Mouse (Mus musculus) cerebellum, postnatal 14 days (tissue): Measurements from ENCODE around the gene Uox.
A peak's percentile ranks its signal among the peaks of the same experiment; 100 is the strongest.

ENCODE experiments used
- DNase-seq, 2 experiments: peaks; one replicate each; pipeline ENCODE4 v3.0.0; 2021; ENCODE audit warnings: mixed read lengths in 2 of 2

Gene Uox

DNA sequence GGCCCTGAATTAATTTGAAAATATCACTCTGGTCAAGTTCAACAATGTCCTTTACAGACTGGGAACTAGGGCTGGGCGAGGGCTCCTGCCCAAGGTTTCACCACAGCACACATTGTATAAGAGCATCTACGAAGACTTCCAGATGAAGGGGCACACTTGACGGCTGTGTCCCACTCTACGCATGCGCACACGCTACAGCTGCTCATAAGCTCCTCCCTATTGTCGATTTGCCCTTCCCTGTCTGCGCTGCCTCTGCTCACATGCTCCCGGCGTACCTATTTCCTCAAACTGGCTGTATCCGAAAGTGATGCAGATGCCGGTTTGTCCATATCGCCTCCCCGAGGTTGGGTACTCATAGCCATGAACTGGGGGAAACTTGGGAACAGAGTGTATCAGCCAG lies 16.4 kb downstream of the Uox start:
- no peak for DNase-seq

- no peak for DNase-seq
Measured at GRCm38 (mm10) chr3:146589523-146589922, 19.3 kb downstream of the Uox start.

DNA sequence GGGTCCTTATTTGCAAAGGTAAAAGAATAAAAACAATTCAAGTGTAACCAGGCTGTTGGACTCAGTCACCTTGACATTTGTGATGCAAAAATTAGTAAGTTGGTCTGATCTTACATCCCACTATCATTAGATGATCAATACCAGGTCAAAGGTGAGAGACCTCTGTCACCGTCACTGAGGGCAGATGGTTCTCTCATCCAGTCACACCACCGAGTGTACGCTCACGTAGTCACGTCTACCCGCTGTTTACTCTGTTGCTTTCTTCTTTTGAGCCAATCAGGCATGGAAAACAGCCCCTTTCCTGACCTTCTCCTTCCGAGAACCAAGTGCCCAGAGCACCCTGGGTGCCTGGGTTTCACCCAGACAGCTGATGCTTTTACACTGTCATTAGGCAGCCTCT lies 20.9 kb downstream of the Uox start:
- no peak for DNase-seq

- DNase-seq: no peak
Measured at GRCm38 (mm10) chr3:146591601-146592000, 21.4 kb downstream of the Uox start.

DNA sequence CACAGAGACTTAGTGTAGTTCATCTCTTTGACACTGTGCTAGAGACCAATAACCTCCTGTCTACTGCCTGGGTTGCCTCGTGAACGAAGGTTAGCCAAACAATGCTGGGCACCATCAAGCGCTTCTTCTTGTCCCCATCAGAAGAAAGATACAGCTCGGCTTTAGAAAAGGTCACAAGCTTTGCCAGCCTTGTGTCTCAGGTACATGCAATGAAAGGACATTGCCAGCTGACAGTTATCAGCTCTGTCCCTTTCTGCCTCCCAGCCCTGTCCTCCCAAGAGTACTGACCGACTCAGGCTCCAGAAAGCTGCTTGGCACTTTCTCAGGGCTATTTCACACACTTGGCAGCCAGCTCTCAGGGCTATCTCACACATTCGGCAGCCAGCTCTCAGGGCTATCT lies 25.2 kb downstream of the Uox start:
- no peak for DNase-seq

GRCm38 (mm10) chr3:146596387-146596786 lies 26.2 kb downstream of the Uox start:
- DNase-seq: no peak

GRCm38 (mm10) chr3:146596864-146597263 lies 26.6 kb downstream of the Uox start:
- DNase-seq: no peak

DNA sequence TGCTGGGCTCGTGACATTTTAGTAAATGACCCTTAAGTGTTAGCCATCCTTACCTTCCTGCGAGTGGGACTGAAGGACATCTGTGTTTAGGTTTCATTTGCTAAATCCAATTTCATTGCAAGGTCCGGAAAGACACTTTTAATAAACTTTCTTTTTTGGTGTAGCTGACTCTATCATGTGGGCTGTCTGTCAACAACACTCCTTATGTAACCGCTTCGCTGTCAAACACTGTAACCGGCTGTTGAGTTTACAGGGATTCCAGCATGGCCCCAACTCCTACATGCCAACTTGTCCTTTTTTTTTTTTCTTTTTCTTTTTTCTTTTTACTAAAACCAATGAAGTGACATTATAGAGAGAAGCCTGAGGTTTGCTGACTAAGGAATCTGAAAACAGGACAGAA lies 28.2 kb downstream of the Uox start:
- no peak for DNase-seq

DNA sequence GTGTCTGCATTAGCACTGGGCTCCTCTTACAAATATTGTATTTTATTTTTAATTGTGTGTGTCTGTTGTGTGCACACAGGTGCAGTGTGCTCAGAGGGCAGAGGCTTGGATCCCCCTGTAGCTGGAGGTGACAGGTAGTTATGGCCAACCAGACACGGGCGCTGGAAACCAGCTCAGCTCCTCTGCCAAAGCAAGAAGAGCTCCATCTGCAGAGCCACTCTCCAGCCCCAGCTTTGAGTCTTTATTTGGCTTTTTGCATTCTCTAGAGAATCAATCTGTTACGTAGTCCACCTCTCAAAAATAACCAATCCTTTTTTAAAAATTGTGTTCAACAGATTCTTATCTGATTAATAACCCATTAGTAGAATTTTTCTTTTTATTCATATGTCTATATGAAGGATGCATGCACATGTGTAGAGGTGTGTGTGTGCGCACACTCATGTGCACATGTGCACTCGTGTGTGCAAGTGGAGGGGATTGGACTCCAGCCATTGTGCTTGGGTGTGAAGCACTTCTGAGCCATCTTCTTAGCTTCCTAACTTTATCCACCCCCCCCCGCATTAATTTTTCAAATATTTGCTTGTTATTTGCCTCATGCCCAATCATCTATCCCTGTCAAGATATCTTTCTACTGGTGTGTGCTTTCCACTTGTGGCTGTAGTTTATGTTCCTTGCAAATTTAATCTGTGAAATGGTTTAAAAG lies 29.1 kb downstream of the Uox start:
- DNase-seq: peak; percentile 14 to 24

- DNase-seq: no peak
Measured at GRCm38 (mm10) chr3:146601205-146601604, 31.0 kb downstream of the Uox start.

DNA sequence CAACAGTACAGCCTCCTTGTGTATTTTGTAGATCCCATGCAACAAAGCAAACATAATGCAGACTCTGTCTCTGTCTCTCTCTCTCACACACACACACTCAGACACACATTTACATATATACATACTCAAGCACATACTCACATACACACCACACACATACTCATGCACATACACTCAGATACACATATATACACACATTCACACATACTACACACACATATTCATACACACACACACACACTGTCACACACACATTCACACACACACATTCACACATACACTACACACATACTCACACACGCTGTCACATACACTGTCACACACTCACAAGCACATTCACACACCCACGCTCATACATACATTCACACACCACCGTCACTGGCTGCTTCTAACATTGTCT lies 32.3 kb downstream of the Uox start:
- DNase-seq: no peak

DNA sequence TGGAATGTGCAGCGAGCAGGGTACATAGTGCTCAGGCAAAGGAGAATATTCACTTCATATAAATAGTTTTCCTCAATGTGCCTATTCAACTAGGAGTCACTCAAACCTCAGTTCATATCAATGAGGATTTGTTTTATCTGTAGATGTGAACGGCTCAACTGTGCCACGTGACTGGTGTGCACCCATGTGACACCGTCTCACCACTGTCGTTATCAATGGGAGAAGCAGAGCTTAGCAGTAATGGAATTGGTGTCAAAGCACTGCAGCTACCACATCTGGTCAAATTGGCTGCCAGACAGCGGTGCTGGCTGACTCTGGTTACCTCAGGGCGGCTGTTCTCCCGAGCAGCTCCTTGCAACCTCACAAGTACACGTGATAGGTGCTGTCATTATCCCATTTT lies 34.4 kb downstream of the Uox start:
- no peak for DNase-seq

DNA sequence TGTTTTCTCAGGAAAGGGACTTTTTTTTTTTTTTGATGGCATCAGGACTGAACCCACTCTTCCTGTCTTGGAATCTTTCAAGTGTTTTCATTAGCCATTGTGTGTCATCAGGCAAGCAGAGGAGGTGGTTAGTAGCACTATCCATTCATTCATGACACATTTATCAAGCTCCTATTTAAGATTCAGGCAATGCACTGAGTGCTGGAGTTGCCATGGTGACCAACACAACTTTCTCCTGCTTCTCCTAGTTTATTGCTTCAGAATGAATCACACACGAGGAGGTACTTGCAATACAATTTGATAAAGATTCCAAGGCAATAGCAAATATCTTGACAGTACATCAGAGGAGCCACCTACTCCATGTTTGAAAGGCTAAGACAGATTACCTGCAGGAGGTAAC lies 37.1 kb downstream of the Uox start:
- no peak for DNase-seq

DNA sequence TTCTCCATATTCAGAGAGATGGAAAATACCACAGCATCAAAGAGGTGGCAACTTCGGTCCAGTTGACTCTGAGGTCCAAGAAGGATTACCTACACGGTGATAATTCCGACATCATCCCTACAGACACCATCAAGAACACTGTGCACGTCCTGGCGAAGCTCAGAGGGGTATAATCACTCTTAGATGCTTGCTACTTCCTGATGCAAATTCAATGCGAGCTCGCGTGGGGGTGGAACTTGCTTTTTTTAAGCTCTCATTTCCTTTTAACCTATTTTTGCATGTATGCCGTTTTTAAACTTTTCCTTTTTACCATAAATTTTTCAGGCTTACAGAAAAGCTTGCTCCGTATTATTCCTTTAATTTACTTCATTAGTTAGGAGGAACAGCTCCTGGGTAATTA lies 40.1 kb downstream of the Uox start:
- DNase-seq: no peak

DNA sequence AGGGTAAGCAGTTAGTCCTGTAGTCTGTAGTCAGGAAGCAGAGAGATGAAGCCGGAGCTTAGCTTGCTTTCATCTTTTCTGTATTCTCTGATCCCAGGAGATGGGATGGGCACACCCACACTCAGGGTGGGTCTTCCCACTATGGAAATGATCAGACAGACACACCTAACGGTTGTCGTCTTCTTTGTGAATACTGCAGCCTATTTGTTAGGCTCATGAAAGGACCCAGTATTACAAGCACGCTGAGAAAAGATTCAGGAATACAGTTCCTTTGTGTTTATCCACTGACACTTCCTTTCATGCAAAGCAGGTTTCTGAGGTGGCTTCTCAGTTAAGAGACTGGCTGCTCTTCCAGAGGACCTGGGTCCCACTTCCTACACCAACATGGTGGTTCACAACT lies 41.0 kb downstream of the Uox start:
- no peak for DNase-seq

- DNase-seq: no peak
Measured at GRCm38 (mm10) chr3:146611821-146612220, 41.6 kb downstream of the Uox start.

GRCm38 (mm10) chr3:146615496-146615895 lies 45.3 kb downstream of the Uox start, which contains the start of gene Dnase2b:
Dnase2b (minus strand) TSS chr3:146615596.
- DNase-seq: peak; percentile 6 to 27

- DNase-seq: no peak
Measured at GRCm38 (mm10) chr3:146616533-146617283, 46.5 kb downstream of the Uox start.

DNA sequence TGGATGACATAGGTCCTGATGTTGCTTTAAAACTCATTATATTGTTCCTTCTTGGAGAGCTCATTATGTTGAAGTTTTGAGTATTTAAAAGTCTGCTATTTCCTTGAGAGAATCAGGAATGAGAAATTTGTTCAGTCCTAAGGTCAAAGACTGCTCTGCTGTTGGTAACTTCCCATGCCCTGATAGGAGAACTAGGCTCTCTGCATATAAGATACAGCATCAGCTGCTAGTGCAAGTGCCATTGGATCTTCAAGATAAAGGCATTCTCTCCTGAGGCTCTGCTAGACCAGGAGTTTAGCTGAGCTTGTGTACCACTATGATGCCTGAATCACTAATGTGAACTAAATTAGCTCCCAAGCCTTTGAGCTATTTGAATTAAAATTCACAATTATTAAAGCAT lies 47.7 kb downstream of the Uox start:
- no peak for DNase-seq

DNA sequence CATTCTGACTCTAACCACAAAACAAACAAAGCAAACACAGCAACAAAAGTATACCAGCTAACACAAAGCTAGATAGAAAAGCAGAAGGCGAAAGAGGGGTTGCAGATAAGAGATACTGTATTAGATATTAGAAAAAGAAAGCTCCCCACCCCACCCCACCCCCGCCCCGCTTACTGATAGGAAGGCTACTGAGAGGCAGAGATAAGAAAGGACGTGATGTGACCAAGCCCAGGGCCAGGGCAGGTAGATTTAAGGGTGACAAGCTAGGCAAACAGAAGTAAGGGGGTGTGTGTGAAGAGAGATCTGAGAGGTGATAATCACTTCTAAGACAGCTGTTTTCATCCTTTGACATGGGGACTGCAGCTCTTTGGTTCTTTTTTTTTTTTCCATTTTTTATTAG lies 48.1 kb downstream of the Uox start:
- DNase-seq: no peak

GRCm38 (mm10) chr3:146620101-146620500 lies 49.9 kb downstream of the Uox start:
- no peak for DNase-seq

DNA sequence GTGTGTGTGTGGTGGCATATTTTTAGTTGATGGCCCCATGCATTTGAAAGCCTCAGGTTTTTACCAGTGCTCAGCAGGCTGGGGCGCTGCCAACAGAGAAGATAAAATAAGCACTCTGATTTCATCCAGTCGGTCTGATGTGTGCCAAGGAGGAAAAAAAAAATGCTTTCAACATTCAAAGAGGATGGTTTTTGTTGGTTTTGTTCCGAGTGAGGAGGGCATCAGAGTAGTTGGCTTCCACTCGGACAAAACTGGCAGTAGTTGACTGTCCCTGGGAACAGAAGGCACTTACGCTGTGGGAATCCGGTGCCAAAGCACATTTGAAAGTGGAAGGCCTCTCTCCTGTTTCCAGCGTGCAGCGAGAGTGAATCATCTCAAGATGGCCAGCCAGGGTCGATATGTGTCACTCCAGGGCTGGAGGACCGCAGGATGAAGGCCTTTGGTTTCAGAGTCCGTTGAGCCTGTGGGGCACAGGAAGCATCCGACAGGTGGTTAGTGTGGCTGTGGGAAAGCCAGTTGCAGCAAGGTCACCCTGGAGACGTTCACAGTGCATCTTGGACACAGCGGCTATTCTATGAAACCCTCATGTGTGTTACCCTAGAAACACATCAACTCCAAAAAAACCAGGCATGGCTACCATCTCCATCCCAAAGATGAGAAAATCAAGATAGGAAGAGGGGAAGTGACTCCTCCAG lies 50.5 kb downstream of the Uox start:
- DNase-seq: peak; percentile 86 to 89

GRCm38 (mm10) chr3:146621966-146622365 lies 51.7 kb downstream of the Uox start:
- no peak for DNase-seq

DNA sequence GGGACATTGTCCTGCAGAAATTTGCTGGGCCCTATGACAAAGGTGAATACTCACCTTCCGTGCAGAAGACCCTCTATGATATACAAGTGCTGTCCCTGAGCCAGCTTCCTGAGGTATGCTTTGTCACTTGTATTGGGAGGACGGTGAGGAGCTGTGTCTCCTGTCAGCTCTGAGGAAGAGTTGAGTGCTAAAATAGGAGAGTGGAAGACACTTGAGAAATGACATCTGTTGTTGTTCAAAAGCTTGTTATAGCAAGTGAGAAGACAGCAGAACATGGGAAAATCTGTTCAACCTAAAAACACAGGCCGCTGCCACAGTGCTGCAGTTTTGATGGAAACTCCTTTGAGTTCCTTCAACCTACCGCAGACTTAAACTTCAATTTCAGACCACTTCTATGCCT lies 55.5 kb downstream of the Uox start:
- DNase-seq: no peak
